Mouse (Mus musculus) CH12.LX (cell line): ENCODE measurements around the gene Gm20388.

ENCODE experiments used
- POLR2A ChIP-seq: IDR thresholded peaks from 2 replicates; pipeline ENCODE4 v1.6.1; 2011; ENCODE audit warnings: low read depth, mild to moderate bottlenecking, improper control_type of control experiment, low read length
- ZKSCAN1 ChIP-seq: IDR thresholded peaks from 2 replicates; pipeline ENCODE4 v1.6.1; 2012; ENCODE audit warnings: low read depth, inconsistent platforms, low read length, improper control_type of control experiment, borderline replicate concordance

DNA sequence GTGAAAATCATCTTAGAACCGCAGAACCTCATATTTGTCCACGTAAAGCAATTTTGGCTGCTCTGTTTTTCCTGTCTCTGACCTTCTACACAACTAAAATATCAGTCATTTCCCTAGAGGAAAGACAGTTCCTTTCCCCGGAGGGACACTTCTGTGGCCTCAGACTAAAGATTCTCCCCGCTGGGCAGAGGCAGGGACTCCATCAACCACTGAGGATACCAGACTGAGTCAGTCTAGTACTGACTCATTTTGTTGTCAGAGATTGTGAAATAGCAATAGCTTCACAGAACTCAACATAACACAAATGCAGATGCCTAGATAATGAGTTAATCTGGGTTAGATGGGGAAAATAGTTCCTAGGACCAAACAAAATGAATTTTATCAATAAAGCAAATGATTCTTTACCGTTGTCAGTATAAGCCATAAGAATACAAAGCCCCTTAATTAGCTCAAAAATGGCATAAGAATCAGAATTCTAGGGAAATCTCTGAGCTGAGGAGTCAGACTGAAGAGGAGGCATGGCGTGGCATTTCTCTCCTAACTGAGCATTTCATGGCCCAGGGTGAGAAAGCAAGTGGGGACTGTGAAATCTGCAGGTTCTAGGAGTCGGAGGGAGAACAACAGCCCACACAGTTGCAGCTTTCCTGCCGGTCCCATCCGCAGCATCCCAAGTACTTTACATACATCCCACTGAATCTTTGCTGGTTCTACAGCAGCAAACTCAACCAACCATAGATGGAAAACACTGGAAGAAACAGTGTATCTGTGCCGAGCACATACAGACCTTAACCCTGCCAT lies 3781.7 kb downstream of the Gm20388 start:
- no peak for TF ChIP-seq POLR2A
- TF ChIP-seq ZKSCAN1, result no peak
